In genomic region chr9:41588466-41589425, GRCm38 (mm10) we compare ENCODE assay signal across 11 mouse cellular contexts.
A peak's percentile ranks its signal among the peaks of the same experiment; 100 is the strongest.
DNase-seq lines count a peak whose midpoint lies in the region; ATAC-seq and TF ChIP-seq lines count a peak whose summit lies in the region.
"Had no signal": no experiment of that assay in that cellular context is flagged by ENCODE, and none has a peak within 500 bp of the region (broad histone marks: within the 10 kb centered on the region; RNA-seq: fewer than 3 reads in every experiment).

No protein-coding gene starts in this region.

- H3K27ac ChIP-seq in lung, embryonic 14.5 days (ENCODE audit: low read depth): no peak overlapping the region
- H3K27ac ChIP-seq in forebrain, embryonic 14.5 days (ENCODE audit: low read depth, low read length): peak overlapping the region; percentile 83
- H3K27ac ChIP-seq in limb, embryonic 14.5 days (replicated peaks; ENCODE audit: low read depth, low read length): 0 out of 2 replicates have a peak overlapping the region, but pooled peaks have one; percentile 53
- peak overlapping the region; percentile 37; the same call in 1 of the 2 replicates for H3K27ac ChIP-seq in stomach, embryonic 16.5 days (ENCODE audit: low read length)
- H3K27ac ChIP-seq: heart, adult 2 months had no signal

- H3K4me3 ChIP-seq in lung, embryonic 14.5 days (ENCODE audit: low read depth, low read length): no peak overlapping the region
- no peak overlapping the region for H3K4me3 ChIP-seq in lung, adult 2 months (replicated peaks; ENCODE audit: extremely low read depth, low read depth, low read length)
- H3K4me3 ChIP-seq in forebrain, embryonic 14.5 days (ENCODE audit: low read depth, low read length): peak overlapping the region; percentile 82
- H3K4me3 ChIP-seq in limb, embryonic 14.5 days (replicated peaks; ENCODE audit: low read length): no peak overlapping the region
- no peak overlapping the region for H3K4me3 ChIP-seq in stomach, embryonic 16.5 days (replicated peaks; ENCODE audit: low read length)
- H3K4me3 ChIP-seq: heart, adult 2 months had no signal

- peaks cover 21% of the 10 kb centered on the region; the same call in 1 of the 2 replicates for H3K36me3 ChIP-seq in lung, embryonic 14.5 days (ENCODE audit: insufficient read depth)
- H3K36me3 ChIP-seq in forebrain, embryonic 14.5 days (ENCODE audit: control insufficient read depth, insufficient read depth, low read length): peaks cover 75% of the 10 kb centered on the region
- peaks cover 75% of the 10 kb centered on the region for H3K36me3 ChIP-seq in limb, embryonic 14.5 days (ENCODE audit: control insufficient read depth, insufficient read depth, low read length)
- peaks cover 8% of the 10 kb centered on the region; the same call in 1 of the 2 replicates for H3K36me3 ChIP-seq in stomach, embryonic 16.5 days (ENCODE audit: control insufficient read depth, insufficient read depth, low read length)

- H3K9me3 ChIP-seq in lung, embryonic 14.5 days (ENCODE audit: low read depth, low read length): no peaks in the 10 kb centered on the region
- H3K9me3 ChIP-seq in forebrain, embryonic 14.5 days (replicated peaks; ENCODE audit: control insufficient read depth, low read length): no peaks in the 10 kb centered on the region
- no peaks in the 10 kb centered on the region for H3K9me3 ChIP-seq in limb, embryonic 14.5 days (ENCODE audit: control insufficient read depth, low read length)
- H3K9me3 ChIP-seq in stomach, embryonic 16.5 days (replicated peaks; ENCODE audit: control insufficient read depth, low read length): no peaks in the 10 kb centered on the region

- H3K27me3 ChIP-seq in lung, embryonic 14.5 days (ENCODE audit: insufficient read depth, low read length): no peaks in the 10 kb centered on the region
- H3K27me3 ChIP-seq in forebrain, embryonic 14.5 days (replicated peaks; ENCODE audit: control insufficient read depth, insufficient read depth, low read length): no peaks in the 10 kb centered on the region
- H3K27me3 ChIP-seq in limb, embryonic 14.5 days (ENCODE audit: control insufficient read depth, insufficient read depth, low read length): no peaks in the 10 kb centered on the region
- no peaks in the 10 kb centered on the region for H3K27me3 ChIP-seq in stomach, embryonic 16.5 days (ENCODE audit: control insufficient read depth, insufficient read depth, low read length)

- 77% methylated on average over 9 of the region's 9 CpGs for WGBS in lung, embryonic 14.5 days
- 80% methylated on average over 9 of the region's 9 CpGs for WGBS in lung, adult 2 months
- 41% methylated on average over 9 of the region's 9 CpGs for WGBS in forebrain, embryonic 14.5 days
- 78% methylated on average over 9 of the region's 9 CpGs for WGBS in limb, embryonic 14.5 days
- 69% methylated on average over 9 of the region's 9 CpGs for WGBS in stomach, embryonic 16.5 days

- no peak for ATAC-seq in lung, embryonic 14.5 days (ENCODE audit: insufficient read depth)
- no peak for ATAC-seq in forebrain, embryonic 14.5 days
- ATAC-seq in limb, embryonic 14.5 days (ENCODE audit: low FRiP score, low read depth): no peak
- no peak for ATAC-seq in stomach, embryonic 16.5 days (ENCODE audit: insufficient read depth, low FRiP score)

- no peak for TF ChIP-seq CTCF in lung, embryonic 14.5 days (IDR thresholded peaks at IDR 0.05; ENCODE audit: low read depth)
- no peak for TF ChIP-seq CTCF in lung, adult 2 months (IDR thresholded peaks at IDR 0.05; ENCODE audit: insufficient read depth, low read length)

- H3K9ac ChIP-seq in lung, embryonic 14.5 days: no peak overlapping the region
- peak overlapping the region; percentile 51 for H3K9ac ChIP-seq in forebrain, embryonic 14.5 days (ENCODE audit: low read length)
- H3K9ac ChIP-seq in limb, embryonic 14.5 days (ENCODE audit: low read depth, low read length, severe bottlenecking): 0 out of 2 replicates have a peak overlapping the region, but pooled peaks have one; percentile 9
- no peak overlapping the region for H3K9ac ChIP-seq in stomach, embryonic 16.5 days (ENCODE audit: low read length)

- peaks cover 5% of the 10 kb centered on the region for H3K4me1 ChIP-seq in lung, embryonic 14.5 days (ENCODE audit: insufficient read depth)
- H3K4me1 ChIP-seq in lung, adult 2 months (ENCODE audit: control insufficient read depth, insufficient read depth, low read length): no peaks in the 10 kb centered on the region; the same call in none of the 2 replicates
- H3K4me1 ChIP-seq in forebrain, embryonic 14.5 days (ENCODE audit: control insufficient read depth, insufficient read depth, low read length): peaks cover 38% of the 10 kb centered on the region
- peaks cover 34% of the 10 kb centered on the region for H3K4me1 ChIP-seq in limb, embryonic 14.5 days (ENCODE audit: control insufficient read depth, insufficient read depth, low read length)
- H3K4me1 ChIP-seq in stomach, embryonic 16.5 days (ENCODE audit: control insufficient read depth, insufficient read depth, low read length): peaks cover 32% of the 10 kb centered on the region

- H3K4me2 ChIP-seq in lung, embryonic 14.5 days: no peak overlapping the region
- peak overlapping the region; percentile 76 for H3K4me2 ChIP-seq in forebrain, embryonic 14.5 days (ENCODE audit: low read length)
- peak overlapping the region; percentile 26; the same call in 1 of the 2 replicates for H3K4me2 ChIP-seq in limb, embryonic 14.5 days (replicated peaks; ENCODE audit: low read depth, low read length, severe bottlenecking)
- H3K4me2 ChIP-seq in stomach, embryonic 16.5 days (ENCODE audit: low read depth, low read length): no peak overlapping the region; the same call in 1 of the 2 replicates

- peak; percentile 51 for DNase-seq in lung, embryonic 14.5 days
- DNase-seq in lung, adult 2 months: no peak
- peak; percentile 63 for DNase-seq in forebrain, embryonic 14.5 days (ENCODE audit: low spot score)
- peak; percentile 70 for DNase-seq in limb, embryonic 14.5 days (ENCODE audit: low spot score)
- no peak for DNase-seq in urinary bladder, postnatal 14 days (ENCODE audit: low spot score)
- DNase-seq in lung, postnatal 36 days: no peak
- DNase-seq: cerebellum, postnatal 14 days; kidney, postnatal 4 days; thymus, postnatal 4 days had no signal

- TF ChIP-seq POLR2A in lung, adult 2 months (IDR thresholded peaks at IDR 0.05; ENCODE audit: borderline replicate concordance, extremely low read depth, low read depth, low read length): no peak
- TF ChIP-seq POLR2A in limb, embryonic 14.5 days (IDR thresholded peaks at IDR 0.05; ENCODE audit: borderline replicate concordance, extremely low read depth, insufficient read depth, insufficient read length): no peak

Comparison
In these comparisons a context has a peak if more than half of its experiments do, and no peak if none do; other contexts are left out.
1. DNase-seq: peak in lung, embryonic 14.5 days (single experiment), forebrain, embryonic 14.5 days (single experiment) and limb, embryonic 14.5 days (single experiment); none in lung, adult 2 months (single experiment), urinary bladder, postnatal 14 days (single experiment) and lung, postnatal 36 days (single experiment).
2. H3K4me2 ChIP-seq: peak in forebrain, embryonic 14.5 days (single experiment) and limb, embryonic 14.5 days (single experiment); none in lung, embryonic 14.5 days (single experiment) and stomach, embryonic 16.5 days (single experiment).
3. H3K9ac ChIP-seq: peak in forebrain, embryonic 14.5 days (single experiment) and limb, embryonic 14.5 days (single experiment); none in lung, embryonic 14.5 days (single experiment) and stomach, embryonic 16.5 days (single experiment).